Mouse (Mus musculus) skeletal muscle tissue, adult 2 months (tissue): ENCODE results near the gene Plxna2.

Experiments
- DNase-seq: peaks from one replicate; pipeline ENCODE4 v3.0.0-alpha.2; 2012; ENCODE audit warnings: low read depth, low spot score

Gene Plxna2

GRCm38 (mm10) chr1:194660426-194661119 lies 42.6 kb downstream of the Plxna2 start:
- DNase-seq = peak; percentile 67

GRCm38 (mm10) chr1:194663021-194663420 lies 45.0 kb downstream of the Plxna2 start:
- DNase-seq = no peak

- DNase-seq = no peak
These were observed 47.7 kb downstream of the Plxna2 start for GRCm38 (mm10) chr1:194665715-194666114.

- no peak for DNase-seq
These were observed 53.9 kb downstream of the Plxna2 start for GRCm38 (mm10) chr1:194671783-194672524.

GRCm38 (mm10) chr1:194672525-194672894 lies 54.5 kb downstream of the Plxna2 start:
- no peak for DNase-seq

- no peak for DNase-seq
These were observed 55.2 kb downstream of the Plxna2 start for GRCm38 (mm10) chr1:194673229-194673628.

- peak; percentile 13 for DNase-seq
These were observed 57.3 kb downstream of the Plxna2 start for GRCm38 (mm10) chr1:194675106-194675890.

- DNase-seq = no peak
These were observed 57.8 kb downstream of the Plxna2 start for GRCm38 (mm10) chr1:194675891-194676200.

- DNase-seq = no peak
These were observed 59.9 kb downstream of the Plxna2 start for GRCm38 (mm10) chr1:194677878-194678277.

- DNase-seq = no peak
These were observed 61.1 kb downstream of the Plxna2 start for GRCm38 (mm10) chr1:194679147-194679546.

GRCm38 (mm10) chr1:194680136-194680535 lies 62.1 kb downstream of the Plxna2 start:
- DNase-seq = no peak

GRCm38 (mm10) chr1:194682021-194682420 lies 64.0 kb downstream of the Plxna2 start:
- no peak for DNase-seq

GRCm38 (mm10) chr1:194683132-194683531 lies 65.1 kb downstream of the Plxna2 start:
- no peak for DNase-seq

- no peak for DNase-seq
These were observed 67.9 kb downstream of the Plxna2 start for GRCm38 (mm10) chr1:194685896-194686295.

GRCm38 (mm10) chr1:194687746-194688145 lies 69.7 kb downstream of the Plxna2 start:
- DNase-seq = no peak

- DNase-seq = no peak
These were observed 70.1 kb downstream of the Plxna2 start for GRCm38 (mm10) chr1:194688161-194688560.

GRCm38 (mm10) chr1:194693063-194693462 lies 75.0 kb downstream of the Plxna2 start:
- DNase-seq = no peak

GRCm38 (mm10) chr1:194693488-194693887 lies 75.5 kb downstream of the Plxna2 start:
- DNase-seq = no peak

GRCm38 (mm10) chr1:194694805-194695204 lies 76.8 kb downstream of the Plxna2 start:
- no peak for DNase-seq

- DNase-seq = no peak
These were observed 79.4 kb downstream of the Plxna2 start for GRCm38 (mm10) chr1:194697439-194697838.

- no peak for DNase-seq
These were observed 81.3 kb downstream of the Plxna2 start for GRCm38 (mm10) chr1:194699321-194699720.

GRCm38 (mm10) chr1:194703235-194703634 lies 85.2 kb downstream of the Plxna2 start:
- DNase-seq = no peak
